Mouse (Mus musculus) heart, adult 9 months (tissue): ENCODE measurements around the gene Gabrr1.

Experiments
- DNase-seq, 2 experiments: peaks; one replicate each; pipeline ENCODE4 v3.0.0; 2022; ENCODE audit warnings: low spot score in 2 of 2

The Gabrr1 gene

DNA sequence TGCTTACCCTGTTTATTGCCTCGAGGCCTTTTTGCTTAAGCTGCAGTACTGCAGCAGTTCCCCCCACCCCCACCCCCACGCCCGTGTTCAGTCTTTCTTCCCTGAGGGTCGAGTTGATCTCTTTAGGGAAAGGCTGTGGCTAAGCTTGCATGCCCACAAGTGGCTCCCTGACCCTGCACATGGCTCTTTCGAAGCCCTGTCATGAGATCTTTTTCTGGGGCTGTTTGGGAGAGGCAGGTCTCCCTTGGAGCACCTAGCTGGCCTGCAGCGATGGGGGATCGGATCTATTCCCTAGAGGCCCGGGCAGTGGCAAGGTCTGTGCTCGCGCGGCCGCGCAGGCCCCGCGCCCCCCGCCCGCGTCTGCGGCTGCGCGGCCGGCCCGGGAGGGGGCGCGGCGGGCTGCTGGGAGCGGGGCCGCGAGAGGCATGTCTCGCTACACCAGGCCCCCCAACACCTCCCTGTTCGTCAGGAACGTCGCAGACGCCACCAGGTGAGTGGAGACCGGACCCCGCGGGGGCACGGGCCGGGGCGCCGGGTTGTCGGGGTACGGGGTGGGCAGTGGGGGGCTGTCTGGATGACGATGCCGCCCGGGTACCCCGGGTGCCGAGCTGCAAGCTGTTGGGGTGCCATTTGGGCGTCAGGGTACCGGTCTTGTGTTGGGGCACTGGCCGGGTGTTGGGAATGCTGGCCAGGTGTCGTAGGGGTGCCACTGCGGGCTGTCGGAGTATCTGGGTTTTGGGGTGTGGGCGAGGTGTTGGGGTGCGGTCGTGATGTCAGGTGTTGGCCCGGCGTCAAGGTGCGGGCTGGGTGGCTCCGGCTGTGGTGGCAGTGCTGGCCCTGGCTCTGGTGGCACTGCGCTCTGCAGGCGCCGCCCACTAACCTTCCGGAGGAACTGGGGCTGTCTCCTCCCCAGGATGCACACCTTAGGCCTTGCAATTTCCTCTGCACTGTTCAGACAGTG lies 76.8 kb downstream of the Gabrr1 start, which contains the start of gene Srsf12:
TSS of gene Srsf12 (plus strand) at position 111 of the 961 bp plus-strand sequence.
- no peak for DNase-seq
